Comparison of ENCODE assay signal across 18 mouse cellular contexts in the genomic region with DNA sequence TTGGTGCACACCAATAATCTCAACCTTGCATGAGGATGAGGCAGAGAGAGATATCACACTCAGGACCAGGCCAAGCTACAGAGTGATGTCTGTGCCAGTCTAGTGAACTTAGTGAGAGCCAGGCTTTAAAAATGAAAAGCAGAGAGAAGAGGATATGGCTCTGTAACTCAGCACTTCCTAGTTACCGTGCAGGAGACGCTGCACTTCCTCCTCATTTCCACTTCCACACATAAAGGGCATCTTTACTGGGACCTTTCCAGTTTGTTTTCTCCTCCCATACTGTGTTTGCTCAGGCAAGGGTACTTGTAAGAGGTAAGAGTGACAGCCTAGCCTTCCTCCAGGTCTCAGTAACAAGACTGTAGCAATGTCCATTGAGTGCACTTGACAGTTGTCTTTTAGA.
"Had no signal": no experiment of that assay in that cellular context is flagged by ENCODE, and none has a peak within 500 bp of the region (broad histone marks: within the 10 kb centered on the region; RNA-seq: fewer than 3 reads in every experiment).

No protein-coding gene starts in this region.

- H3K36me3 ChIP-seq: limb, embryonic 12.5 days; limb, embryonic 15.5 days; neural tube, embryonic 13.5 days had no signal

- DNase-seq: kidney, adult 18-20 months; kidney, adult 9 months; kidney, postnatal 14 days; kidney, postnatal 4 days; left cerebral cortex, postnatal 4 days; liver, postnatal 0 days; lung, embryonic 14.5 days; midbrain, embryonic 14.5 days; right cerebral cortex, adult 18-20 months; right cerebral cortex, postnatal 14 days; right cerebral cortex, postnatal 4 days; thymus, adult 2 months; thymus, postnatal 25 days had no signal

- H3K9me3 ChIP-seq: limb, embryonic 12.5 days; limb, embryonic 15.5 days; neural tube, embryonic 13.5 days had no signal

- H3K27ac ChIP-seq: limb, embryonic 12.5 days; limb, embryonic 15.5 days; liver, embryonic 14.5 days; neural tube, embryonic 13.5 days; stomach, postnatal 0 days had no signal

- H3K4me3 ChIP-seq: limb, embryonic 12.5 days; limb, embryonic 15.5 days; neural tube, embryonic 13.5 days had no signal

- H3K27me3 ChIP-seq: limb, embryonic 12.5 days; limb, embryonic 15.5 days; neural tube, embryonic 13.5 days had no signal

- H3K4me1 ChIP-seq: limb, embryonic 15.5 days had no signal
